Mouse (Mus musculus): ENCODE measurements at regions not wholly inside any gene's neighbourhood (a gene's known extent, or its start where the extent isn't known, plus 50 kb on each side); places are given as distances from the start of the nearest gene placed in this dataset.

DNA sequence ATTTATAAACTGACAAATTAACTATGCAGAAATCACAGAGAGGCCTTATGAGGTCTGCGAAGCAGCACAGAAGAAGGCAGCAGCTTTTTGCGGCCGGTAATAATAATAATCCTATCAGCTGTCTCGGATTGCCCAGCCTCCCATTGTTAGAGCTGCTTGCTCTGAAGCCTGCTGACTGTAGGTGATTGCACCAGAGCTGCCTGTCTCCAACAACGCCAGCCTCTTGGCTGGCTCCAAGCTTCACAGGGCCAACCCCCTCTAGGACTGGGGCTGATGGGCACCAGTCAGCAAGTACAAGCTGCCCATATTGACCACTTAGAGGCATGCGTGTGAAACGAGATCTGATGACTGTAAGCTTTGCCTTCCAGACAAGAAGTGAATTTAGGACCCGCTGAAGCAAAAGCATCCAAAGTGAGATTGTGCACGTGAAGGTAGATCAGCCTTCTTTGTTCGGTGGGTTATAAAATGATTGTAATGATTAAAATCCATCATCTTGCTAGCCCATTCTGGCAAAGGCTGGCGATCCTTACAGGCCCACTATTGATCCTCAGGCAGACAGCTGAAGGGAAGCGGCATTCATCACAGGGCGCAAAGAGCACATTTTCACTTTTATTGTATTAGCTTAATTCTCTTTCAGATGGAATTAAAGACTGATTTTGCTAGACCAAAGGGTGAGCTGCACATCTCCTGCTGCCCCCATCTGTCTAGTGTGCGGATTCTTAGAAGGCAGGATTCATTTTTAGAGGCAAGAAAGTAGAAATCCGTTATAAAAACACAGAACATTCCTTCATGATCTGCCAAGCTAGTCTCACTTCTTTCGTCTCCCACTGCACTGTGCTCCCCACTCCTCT, 503.2 kb upstream of the Smim15 start:
- DNase-seq (ENCODE audit: low read depth, low spot score), result no peak

- DNase-seq (ENCODE audit: low read depth, low spot score), result no peak
Measured at GRCm38 (mm10) chr13:107540305-107540704, 503.9 kb upstream of the Smim15 start.

DNA sequence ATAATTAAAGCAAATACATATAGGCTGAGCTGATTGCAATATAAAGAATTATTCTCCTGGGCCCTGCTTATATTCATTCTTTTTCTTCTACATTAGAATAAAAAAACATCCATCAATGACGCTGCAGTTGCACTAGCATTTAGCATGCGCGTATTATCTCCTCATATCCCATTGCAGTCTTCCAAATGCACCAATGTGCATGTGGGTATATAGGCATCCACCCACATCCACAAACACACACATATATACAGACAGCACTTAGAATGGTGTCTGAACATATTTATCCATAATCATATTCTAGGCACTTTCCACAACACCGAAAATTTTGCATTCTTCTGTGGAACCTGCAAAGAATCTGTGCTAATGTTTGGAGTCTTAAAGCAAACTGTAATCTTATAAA, 504.4 kb upstream of the Smim15 start:
- DNase-seq (ENCODE audit: low read depth, low spot score), result no peak

GRCm38 (mm10) chr13:107539326-107539725, 504.9 kb upstream of the Smim15 start:
- no peak for DNase-seq (ENCODE audit: low read depth, low spot score)

DNA sequence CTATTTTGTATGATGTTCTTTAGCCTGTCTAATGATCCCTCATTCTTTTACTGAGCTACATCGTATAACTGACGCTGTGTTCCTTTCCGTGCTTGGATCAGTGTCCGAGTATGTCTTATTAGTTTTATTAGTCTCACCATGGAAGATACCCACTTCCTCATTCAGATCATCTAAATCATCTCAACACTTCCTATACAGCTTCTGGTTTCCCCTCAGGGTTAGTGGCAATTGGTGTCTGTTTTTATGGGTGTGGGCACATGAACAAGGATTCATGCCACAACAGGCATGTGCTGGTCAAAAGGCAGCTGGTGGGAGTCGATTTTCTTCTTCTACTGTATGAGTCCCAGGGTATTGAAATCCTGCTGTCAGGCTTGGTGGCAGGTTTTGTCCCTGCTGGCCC, 509.0 kb upstream of the Smim15 start:
- no peak for DNase-seq (ENCODE audit: low read depth, low spot score)

- no peak for DNase-seq (ENCODE audit: low read depth, low spot score)
Measured at GRCm38 (mm10) chr13:107533323-107533722, 510.9 kb upstream of the Smim15 start.

- no peak for DNase-seq (ENCODE audit: low read depth, low spot score)
Measured at GRCm38 (mm10) chr13:107531528-107531927, 509.6 kb upstream of the Kif2a start.

DNA sequence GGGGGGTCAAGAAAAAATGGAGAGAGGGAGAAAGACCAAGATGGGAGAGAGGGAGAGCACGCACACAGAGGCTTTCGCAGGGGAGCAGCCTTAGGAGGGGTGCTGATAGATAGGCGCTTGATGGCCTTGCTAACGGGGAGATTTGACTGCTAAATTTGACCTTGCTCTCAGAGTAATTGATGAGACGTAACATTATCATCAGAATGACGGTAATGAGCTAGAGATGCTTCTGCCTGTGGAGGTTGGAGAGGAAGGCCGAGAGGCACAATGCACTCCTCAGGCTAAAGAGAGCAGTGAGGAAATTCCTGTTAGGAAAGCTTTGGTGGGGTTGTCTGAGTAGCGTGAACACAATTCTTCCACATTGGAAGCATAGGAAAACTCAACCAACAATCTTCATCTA, 509.1 kb upstream of the Kif2a start:
- no peak for DNase-seq (ENCODE audit: low read depth, low spot score)

- DNase-seq (ENCODE audit: low read depth, low spot score), result no peak
Measured at GRCm38 (mm10) chr13:107530392-107530791, 508.5 kb upstream of the Kif2a start.

- no peak for DNase-seq (ENCODE audit: low read depth, low spot score)
Measured at GRCm38 (mm10) chr13:107528724-107529456, 507.0 kb upstream of the Kif2a start.

DNA sequence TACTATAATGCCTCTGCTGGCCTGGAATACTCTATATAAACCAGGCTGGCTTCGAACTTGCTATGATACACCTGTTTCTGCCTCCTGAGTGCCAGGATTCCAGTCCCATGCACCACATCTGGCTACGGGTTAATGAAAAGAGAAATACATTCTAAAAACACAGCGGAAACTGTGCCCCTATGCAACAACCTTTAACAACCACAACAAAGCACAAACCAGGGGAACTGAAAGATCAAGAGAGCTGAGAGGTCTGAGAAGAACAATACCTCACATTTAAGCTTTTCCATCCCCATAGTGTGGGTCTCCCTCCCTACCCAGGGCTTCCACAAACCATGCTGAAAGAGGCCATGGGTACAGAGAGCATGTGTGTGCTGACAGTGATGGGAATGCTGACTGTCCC, 501.0 kb upstream of the Kif2a start:
- no peak for DNase-seq (ENCODE audit: low read depth, low spot score)

- DNase-seq (ENCODE audit: low read depth, low spot score), result no peak
Measured at GRCm38 (mm10) chr13:107514236-107514635, 492.3 kb upstream of the Kif2a start.

DNA sequence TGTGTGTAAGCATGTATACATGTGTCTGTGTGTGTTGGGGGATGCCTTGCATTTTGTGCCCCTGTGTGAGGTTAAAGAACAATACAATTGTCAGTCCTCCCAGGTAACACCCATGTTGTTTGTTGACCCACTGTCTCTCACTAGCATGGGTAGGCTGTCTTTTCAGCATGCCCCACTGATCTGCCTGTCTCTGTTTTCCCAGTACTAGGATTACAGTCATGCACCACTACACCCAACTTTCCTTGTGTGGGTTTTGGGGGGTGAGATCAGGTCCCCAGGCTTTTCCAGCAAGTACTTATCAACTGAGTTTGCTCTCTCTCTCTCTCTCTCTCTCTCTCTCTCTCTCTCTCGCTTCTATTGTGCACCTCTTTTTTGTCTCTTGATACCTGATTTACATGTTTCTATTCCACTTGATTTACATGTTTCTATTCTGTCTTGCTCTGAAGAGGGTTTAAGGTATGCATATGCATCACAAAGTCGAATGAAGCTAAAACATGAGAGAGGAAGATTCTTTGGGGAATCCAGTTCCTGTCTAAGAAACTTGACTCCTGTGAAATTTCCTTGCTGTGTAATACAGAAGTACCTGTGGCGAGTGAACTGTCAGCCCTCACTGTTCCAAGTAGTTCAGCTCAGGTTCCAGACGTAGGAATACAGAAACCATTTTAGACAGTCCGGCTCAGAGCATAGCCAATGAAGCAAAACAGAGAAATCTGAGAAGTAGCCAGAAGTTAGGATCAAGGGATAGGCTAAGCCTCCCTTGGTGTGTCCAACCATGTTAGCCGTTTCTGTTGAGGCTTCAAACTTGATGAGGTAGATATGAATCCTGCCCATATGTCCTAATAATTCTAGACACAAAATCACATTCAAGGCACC, 491.6 kb upstream of the Kif2a start:
- no peak for DNase-seq (ENCODE audit: low read depth, low spot score)

DNA sequence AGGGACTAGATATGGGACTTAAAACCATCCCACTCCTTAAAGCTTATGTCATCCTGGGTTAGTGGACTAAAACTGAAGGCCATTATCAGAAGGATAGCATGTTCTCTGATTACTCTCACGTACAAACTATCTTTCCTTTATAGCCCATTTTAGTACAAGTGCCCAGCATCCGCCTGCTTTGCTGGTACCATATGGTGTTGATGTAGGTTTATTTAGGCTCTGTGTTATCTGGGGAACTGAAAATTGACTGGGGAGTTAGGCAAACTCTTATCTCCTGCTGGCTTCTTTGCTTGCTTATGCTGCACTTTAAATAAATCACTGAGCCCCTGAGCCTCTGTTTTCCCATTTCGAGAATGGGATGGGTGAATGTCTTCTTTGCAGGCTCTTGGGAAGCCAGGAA, 485.4 kb upstream of the Kif2a start:
- DNase-seq (ENCODE audit: low read depth, low spot score), result no peak

- DNase-seq (ENCODE audit: low read depth, low spot score), result no peak
Measured at GRCm38 (mm10) chr13:107506832-107507231, 484.9 kb upstream of the Kif2a start.

- no peak for DNase-seq (ENCODE audit: low read depth, low spot score)
Measured at GRCm38 (mm10) chr13:107505318-107505717, 483.4 kb upstream of the Kif2a start.

GRCm38 (mm10) chr13:107502261-107502660, 480.3 kb upstream of the Kif2a start:
- no peak for DNase-seq (ENCODE audit: low read depth, low spot score)

- DNase-seq (ENCODE audit: low read depth, low spot score), result no peak
Measured at GRCm38 (mm10) chr13:107500776-107501489, 479.0 kb upstream of the Kif2a start.

DNA sequence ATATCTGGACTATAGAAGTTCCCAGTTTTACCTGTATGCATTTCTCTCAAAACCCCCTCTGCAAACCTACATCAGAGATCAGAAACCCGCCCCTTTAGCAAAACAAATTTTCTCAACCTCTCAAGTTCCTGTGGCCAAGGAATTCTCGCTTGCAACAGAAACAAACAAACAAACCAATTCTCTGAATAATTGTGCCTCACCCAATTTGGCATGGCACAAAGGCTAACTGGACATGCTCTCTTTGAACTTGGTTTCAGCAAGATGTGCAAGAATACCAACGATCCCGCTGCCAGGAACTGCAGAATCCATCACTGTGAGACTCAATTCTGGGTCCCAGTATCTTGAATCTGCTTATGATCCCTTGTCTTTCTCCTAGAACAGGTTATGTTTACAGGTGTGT, 477.4 kb upstream of the Kif2a start:
- no peak for DNase-seq (ENCODE audit: low read depth, low spot score)

DNA sequence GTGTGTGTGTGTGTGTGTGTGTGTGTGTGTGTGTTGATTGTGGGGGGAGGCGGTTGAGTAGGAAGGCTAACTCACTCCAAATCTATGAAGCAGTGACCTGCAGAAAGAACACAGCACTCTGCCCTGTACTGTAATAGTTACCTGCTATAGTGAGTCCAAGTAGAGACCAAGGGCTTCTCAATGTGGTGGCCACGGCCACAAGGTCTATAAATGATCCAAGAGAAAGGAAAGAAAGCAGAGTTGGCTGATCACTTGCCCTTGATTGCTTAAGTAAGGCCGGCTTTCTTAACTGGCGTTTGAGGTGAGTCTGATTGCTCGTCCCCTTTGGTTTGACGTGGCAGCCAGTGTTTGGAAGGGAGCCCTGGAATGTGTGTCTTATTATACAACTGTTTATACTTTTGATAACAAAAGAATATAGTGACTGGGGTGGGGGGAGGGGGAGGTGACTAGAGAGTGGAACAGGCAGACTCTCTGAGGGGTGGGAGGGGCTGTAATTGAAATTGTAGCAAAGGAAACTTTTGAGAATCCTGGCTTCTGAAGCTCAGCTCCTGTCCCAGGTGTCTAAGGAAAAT, 473.3 kb upstream of the Kif2a start:
- DNase-seq (ENCODE audit: low read depth, low spot score), result no peak

- no peak for DNase-seq (ENCODE audit: low read depth, low spot score)
Measured at GRCm38 (mm10) chr13:107493765-107494164, 471.8 kb upstream of the Kif2a start.

All from WW6 (cell line).